Mouse (Mus musculus): ENCODE data around the gene Slc9a8.

The Slc9a8 gene

DNA sequence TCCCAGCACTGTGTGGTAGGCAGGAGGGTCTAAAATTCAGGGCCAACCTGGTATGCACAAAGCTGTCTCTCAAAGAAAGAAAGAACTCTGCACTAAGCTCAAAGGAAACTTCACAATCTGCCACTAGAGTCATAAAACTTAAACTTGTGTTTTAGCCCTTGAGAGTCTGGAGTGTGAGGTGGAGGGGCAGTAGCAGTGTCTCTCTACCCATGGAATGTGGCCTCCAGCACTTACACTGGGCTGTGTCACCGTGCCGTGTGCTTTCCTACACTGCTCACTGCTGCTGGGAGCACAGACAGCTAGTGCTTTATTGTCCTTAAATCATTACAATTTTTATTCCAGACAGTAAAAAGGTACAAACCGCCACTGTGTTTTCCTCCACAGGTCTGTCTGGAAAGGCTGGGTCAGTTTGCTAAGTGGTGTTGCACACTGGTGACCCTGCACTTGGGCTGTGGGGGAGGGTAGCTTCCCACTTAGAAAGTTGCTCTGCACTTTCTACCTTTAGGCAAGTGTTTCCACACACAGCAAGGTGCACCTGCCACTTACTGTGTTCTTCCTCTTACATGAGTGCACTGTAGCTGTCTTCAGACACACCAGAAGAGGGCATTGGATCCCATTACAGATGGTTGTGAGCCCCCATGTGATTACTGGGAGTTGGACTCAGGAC is 86.3 kb downstream of the Slc9a8 start:
- no peak for DNase-seq (ENCODE audit: low read depth, low spot score)

DNA sequence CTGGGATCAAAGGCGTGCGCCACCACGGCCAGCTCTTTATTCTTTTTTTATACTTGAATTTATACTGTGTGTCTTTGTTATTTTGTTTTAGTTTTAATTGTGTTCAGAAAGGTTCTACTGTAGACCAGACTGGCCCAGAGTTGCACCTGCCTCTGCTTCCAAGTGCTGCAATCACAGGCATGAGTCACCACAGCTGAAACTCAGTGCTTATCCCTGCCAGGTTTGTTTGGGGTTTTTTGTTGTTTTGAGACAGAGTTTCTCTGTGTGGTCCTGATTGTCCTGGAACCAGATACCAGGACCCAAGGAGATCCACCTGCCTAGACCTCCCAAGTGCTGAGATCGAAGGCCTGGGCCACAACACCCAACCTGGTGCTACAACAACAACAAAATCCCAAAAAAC is 87.1 kb downstream of the Slc9a8 start:
- DNase-seq (ENCODE audit: low read depth, low spot score) = no peak

DNA sequence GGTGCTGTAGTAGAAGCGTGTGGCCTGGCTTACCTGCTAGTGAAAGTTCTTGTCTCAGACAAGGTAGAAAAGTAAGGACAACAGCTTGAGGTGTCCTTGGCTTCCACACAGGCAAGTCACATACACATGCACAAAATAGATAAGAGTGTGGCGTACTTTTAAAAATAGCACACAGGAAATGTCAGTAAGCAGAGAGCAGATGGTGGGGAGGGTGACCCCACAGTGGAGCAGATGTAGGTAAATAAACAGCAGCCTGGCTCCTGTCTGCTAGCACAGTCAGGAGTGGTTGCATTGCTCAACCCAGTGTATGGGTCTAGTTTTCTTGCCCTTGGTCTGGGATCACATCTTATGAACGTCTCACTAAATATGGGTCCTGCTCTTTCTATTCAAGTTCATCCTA is 89.0 kb downstream of the Slc9a8 start:
- DNase-seq (ENCODE audit: low read depth, low spot score) = peak; percentile 29

DNA sequence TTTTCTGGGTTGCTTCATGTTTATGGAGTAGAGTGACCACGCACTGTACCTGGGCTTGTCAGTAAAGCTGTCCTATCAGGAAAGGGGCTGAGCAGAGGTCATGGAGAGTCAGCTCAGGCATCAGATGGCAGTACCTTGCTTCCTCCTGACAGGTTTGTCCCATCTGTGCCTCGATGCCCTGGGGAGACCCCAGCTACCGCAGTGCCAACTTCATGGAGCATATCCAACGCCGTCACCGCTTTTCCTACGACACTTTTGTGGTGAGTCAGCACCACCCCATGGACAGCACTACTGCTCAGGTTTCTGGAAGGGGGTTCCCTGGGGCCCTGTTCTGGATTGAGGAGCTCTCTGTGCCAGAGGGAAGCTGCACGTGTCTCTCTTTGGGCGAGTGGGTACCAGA is 90.9 kb downstream of the Slc9a8 start:
- no peak for DNase-seq (ENCODE audit: low read depth, low spot score)

DNA sequence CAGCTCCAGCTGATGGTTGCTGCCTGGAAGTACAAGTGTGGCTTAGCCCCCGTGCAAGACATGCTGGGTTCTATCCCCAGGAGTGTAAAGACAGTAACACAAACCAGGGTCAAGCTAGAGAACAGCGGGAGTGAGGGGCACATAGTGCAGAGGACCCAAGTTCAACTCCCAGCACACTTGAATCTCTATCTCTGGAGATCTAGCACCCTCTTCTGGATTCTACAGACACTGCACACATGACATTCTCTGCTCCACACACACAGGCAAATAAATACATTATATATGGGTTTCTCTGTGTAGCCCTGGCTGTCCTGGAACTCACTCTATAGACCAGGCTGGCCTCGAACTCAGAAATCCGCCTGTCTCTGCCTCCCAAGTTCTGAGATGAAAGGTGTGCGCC is 91.5 kb downstream of the Slc9a8 start:
- peak; percentile 65 for DNase-seq (ENCODE audit: low read depth, low spot score)

DNA sequence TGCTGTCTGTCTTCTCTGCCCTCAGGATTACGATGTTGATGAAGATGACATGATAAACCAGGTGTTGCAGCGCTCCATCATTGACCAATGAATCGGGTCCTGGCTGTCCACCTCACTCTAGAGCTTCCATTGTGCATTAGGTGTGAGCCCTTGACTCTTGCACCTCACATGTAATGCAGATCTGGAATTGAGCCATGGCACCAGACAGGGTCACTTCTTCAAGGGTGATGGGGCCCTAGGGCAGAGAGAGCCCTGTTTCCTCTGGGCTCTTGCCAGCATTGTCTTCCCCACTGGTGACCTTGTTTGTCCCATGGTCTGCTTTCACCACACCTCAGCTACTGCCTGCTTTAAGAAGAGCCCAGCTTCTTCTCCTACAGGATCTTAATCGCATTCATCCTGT is 93.1 kb downstream of the Slc9a8 start:
- DNase-seq (ENCODE audit: low read depth, low spot score) = no peak

DNA sequence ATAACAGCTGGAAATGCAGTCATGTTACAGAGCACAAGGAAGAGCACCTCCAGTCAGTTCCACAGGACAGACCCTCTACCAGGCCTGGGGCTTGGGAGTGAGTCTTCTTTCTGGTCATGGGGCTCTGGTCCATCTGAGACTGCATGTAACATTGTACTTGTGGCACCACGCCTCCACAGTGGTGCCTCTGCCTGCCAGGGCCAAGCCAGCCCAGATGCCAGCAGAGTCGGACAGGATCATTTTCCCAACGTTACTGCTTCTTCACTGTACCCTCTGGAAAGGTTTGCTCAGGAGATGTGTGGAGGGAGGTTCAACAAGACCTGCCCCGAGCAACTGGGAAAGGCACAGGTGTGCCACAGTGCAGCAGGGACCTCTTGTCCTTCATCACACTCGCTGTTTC is 94.2 kb downstream of the Slc9a8 start:
- DNase-seq (ENCODE audit: low read depth, low spot score) = no peak

DNA sequence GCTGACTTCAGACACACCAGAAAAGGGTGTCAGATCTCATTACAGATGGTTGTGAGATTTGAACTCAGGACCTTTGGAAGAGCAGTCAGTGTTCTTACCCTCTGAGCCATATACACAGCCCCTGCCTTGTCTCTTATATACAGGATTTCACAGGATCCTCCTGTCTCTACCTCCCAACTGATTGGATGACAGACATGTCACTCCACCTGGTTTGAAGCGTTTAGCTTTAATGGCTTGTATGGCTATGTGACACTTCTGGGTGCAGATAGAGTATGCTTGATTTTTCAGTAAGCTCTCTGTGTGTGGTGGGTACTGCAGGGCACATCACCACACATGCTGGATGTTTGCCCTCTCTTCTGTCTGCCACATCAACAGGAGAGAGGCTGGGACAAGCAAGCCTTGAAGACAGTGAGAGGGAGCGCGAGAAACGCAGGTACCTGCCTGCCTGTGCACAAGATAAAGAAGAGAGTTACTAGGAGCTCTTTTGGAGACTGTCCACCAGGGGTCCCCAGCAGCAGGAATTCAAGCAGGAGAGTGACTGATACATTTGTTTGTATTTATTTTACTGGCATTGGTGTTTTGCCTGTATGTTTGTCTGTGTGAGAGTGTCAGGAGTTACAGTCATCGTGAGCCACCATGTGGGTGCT is 98.2 kb downstream of the Slc9a8 start:
- peak; percentile 59 for DNase-seq (ENCODE audit: low read depth, low spot score)
